Mouse (Mus musculus) frontal cortex, postnatal 25 days (tissue): ENCODE data around the gene Sesn2.
"Not testable (repeated sequence)": the region's sequence is repeated elsewhere in the genome, so short reads cannot be mapped to it uniquely, and the experiment has no call there.

Experiments
- DNase-seq, 2 experiments: peaks; one replicate each; pipeline ENCODE4 v3.0.0; 2022; ENCODE audit warnings: low spot score in 2 of 2

The Sesn2 gene

DNA sequence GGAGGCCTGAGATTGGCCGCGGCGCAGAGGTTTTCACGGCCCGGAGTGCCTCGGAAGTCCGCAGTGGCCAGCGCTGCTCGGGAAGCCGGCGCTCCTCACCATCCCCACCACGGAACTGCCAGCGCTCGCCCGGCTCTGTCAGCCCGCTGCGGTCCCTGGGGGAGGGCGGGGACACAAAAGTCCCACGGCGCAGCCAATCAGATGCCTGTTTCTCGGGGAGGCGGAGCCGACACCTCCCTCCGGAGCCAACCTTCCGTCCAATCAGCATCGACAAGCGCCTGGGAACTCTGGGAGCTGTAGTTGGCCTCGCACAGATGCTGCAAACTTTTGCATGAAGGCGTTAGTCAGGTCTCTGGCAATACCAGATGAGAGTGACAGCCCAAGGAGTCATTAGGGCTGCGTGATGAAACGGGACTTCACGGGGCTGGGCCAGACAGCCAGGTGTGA is at the start of gene Sesn2:
Sesn2 (minus strand) TSS at position 150 of the 447 bp plus-strand sequence.
- peak; percentile 90 to 94 for DNase-seq

GRCm38 (mm10) chr4:132555550-132555949 is 45.2 kb upstream of the Sesn2 start:
- DNase-seq, result not testable (repeated sequence)

DNA sequence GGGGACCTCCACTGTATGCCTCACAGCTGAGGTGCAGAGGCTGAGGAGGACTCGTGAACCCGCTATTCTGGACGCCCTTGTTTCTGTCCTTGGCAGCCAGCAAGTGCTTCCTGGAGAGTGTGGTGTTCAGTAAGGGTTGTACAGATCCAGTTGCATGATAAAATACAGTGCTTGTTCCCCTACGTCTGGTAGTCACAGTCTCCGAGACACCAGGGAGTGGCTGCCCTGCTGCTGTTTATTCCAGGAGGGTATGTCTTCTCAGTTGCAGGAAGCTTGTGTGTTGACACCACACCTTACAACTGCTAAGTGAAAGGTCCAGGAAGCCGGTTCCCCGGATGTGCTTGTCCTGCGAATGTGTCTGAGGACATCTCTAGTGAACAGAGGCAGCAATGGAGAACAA is 44.4 kb upstream of the Sesn2 start:
- DNase-seq, result no peak

GRCm38 (mm10) chr4:132554221-132554620 is 43.9 kb upstream of the Sesn2 start:
- DNase-seq, result no peak

- DNase-seq, result peak; percentile 31 to 49
Observed at GRCm38 (mm10) chr4:132545851-132546250, 35.5 kb upstream of the Sesn2 start.

DNA sequence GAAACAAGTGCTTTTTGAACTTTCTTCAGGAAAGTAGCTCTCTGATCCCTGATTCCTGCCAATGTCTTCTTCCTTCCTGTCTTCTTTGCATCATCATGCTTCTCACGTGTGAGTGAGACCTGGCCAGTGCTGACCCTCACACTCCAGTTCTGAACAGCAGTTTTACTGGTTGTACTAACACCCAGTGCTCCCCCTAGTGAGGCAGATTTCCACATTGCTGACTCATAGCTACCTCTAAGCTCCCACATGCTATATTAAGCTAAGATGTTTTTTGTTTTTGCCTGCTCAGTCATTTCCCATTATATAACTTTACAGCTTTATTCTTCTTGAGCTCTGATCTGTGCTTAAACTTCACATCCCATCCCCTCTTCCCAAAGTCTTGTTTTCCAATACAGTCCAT is 32.4 kb upstream of the Sesn2 start:
- DNase-seq, result no peak

GRCm38 (mm10) chr4:132541413-132541812 is 31.1 kb upstream of the Sesn2 start:
- no peak for DNase-seq

DNA sequence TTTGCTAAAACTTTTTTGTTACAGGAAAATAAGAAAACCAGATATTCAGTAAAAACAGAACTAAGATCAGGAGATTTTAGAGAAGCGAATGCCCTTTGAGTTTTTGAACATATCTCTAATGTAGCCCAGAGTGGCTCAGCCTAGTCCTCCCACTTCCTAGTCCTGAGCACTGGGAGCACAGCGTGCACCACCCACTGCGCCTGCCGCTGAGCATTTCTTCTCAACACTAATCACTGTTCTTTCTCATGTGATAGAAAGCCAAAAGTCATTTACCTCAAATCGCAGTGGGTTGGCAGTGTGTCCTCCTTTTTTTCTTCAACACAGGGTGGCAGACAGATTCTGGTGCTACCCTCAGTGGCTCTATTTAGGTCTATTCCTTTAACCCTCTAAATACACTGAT is 29.2 kb upstream of the Sesn2 start:
- DNase-seq, result no peak

- peak; percentile 82 to 90 for DNase-seq
Observed at GRCm38 (mm10) chr4:132535406-132536121, 25.3 kb upstream of the Sesn2 start, which contains the start of gene Dnajc8. Gene Dnajc8, plus strand, starts transcription at chr4:132535550.

DNA sequence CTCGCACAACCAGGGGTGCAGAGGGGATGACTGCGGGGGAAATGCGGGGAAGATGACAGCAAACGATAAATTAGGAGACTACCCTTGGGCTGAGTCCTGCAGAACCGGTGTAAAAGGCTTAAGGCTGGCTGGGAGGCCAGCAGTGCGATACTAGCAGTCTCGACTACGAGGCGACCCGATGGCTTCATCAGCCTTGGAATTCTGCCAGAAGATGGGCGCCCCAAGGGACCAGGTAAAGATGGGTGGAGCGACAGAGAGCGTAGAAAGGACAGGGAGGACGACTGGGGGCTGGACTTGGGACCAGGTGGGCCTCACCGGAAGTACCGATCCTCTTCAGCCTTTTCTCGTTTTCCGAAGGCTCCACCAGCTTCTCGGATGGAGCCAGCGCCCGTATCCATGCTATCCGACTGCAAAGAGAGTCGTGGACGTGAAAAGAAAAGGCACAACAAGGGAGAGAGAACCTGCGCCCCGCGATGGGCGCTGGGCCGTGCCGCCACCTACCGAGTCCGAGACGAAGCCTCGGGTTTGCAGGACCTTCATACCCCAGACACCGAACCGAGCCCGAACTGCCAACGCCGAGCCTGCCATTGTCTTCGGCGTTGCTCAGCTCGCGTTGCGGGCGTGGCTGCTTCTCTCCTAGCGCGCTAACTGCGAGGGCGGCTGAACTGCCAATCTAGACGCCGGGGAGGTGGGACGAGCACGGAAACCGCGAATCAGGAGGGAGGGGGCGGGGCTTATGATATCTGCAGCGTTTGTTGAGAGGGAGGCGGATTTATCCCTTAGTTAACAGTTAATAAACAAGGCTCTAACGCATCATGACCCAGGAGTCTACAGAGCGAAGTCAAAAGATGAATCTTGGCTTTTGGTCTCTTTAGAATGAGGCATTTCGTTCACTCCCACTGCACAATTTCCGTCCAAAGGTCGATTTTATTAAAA is 22.9 kb upstream of the Sesn2 start, which contains the start of gene Atpif1:
Atpif1 (minus strand) TSS at position 679 of the 936 bp plus-strand sequence.
- DNase-seq, result peak; percentile 68 to 78

- no peak for DNase-seq
Observed at GRCm38 (mm10) chr4:132532496-132532895, 22.2 kb upstream of the Sesn2 start.

DNA sequence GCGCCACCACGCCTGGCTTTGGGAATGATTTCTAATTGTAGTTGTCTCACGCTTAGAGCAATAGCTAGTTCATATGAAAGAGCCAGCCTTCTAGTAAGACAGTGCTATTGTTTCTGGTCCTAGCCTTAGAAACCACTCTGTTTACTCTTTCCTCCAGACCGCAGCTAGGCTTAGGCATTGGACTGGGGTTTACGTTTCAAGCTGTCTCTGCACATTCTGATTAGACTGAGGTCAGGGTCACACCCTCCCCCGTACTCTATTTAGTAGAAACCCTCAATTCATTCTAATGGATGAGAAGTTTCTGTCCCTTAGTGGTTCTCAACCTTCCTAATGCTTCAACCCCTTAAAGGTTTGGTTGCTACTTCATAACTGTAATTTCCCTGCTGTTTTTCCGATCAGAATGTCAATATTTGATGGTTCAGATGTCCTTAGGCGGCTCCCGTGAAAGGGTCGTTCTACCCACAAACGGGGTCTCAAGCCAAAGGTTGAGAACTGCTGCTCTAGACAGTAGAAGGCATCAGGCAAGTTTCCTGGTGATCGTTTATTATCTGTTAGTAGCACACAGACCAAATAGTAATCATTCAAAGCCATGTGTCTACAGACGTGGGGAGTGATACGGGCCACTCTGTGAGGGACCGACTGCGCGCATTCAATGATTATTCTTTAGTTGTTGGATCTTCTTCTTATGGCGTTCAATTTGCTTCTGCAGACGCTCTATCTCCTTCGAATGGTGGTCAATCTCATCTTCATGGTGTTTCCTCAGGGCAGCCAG is 19.9 kb upstream of the Sesn2 start:
- no peak for DNase-seq

DNA sequence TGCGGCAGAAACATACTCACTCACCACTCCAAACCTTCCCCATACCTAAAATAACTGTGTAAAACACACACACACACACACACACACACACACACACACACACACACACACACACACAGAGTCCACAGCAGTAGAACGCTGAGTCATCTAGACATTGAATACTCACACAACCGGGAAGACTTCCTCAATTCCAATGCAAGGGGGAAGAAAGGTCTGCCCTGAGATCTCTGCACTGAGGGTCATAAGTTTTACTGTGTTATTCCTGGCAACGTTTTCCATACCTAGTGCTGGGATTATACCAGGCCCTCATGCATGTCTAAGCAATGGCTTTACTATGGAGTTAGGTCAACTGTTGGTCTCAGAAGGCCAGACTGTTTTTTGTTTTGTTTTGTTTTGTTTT is 19.0 kb upstream of the Sesn2 start:
- no peak for DNase-seq

DNA sequence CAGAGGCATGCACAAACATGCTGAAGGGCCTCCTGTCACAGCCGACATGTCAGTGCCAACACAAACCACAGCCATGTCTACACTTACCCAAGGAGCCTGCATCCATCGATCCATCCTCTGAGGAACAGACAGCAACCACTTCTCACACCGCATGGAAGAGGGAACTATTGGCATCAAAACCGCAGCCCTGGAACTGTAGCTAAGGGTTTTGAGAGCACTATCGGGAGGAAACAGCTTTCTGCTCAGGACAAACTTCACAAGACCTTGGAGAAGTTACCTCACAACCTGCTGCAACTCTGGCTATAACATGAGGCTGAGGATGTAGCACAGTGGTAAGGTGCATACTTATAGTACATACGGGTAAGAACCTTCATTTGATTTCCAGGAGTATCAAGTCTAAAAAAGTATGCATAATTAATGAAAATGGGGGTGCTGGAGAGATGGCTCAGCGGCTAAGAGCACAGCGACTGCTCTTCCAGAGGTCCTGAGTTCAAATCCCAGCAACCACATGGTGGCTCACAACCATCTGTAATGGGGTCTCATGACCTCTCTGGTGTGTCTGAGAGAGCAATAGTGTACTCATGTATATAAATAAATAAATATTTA is 17.7 kb upstream of the Sesn2 start:
- no peak for DNase-seq

DNA sequence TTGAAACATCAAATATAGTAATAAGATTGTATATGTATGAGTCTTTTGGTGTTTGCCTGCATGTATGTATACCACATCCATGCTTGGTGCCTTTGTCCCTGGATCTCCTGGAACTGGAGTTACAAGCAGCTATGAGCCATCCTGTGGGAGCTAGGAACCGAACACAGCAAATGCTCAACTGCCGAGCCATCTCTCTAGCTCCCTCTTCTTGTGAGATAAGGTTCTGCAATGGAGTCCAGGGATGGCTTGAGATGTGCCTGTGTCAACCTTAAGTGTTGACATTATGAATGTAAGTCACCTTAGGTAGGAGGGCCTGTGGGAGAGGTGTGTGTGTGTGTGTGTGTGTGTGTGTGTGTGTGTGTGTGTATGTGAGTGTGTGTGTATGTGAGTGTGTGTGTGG is 16.4 kb upstream of the Sesn2 start:
- DNase-seq, result no peak

DNA sequence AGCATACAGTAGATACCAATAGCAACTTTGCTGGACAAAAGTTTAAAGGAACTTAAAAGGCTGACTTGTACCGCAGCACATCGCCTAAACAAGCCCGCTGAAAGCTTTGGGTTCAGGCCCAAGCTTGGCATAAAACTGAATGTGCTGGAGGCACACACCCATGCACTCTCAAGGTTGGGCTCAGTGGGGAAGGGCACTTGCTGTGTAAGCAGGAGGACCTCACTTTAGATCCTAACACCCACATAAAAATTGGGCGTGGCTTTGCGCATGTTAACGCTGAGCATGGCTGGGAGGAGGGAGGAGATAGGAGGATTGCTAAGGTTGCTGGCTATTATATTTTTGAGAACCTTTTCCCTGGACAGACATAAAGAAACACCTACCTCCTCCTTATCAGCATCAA is 14.5 kb upstream of the Sesn2 start:
- DNase-seq, result no peak

- DNase-seq, result no peak
Observed at GRCm38 (mm10) chr4:132524321-132524741, 14.0 kb upstream of the Sesn2 start.

GRCm38 (mm10) chr4:132519188-132519587 is 8.9 kb upstream of the Sesn2 start:
- no peak for DNase-seq

- no peak for DNase-seq
Observed at GRCm38 (mm10) chr4:132518066-132518465, 7.8 kb upstream of the Sesn2 start.

DNA sequence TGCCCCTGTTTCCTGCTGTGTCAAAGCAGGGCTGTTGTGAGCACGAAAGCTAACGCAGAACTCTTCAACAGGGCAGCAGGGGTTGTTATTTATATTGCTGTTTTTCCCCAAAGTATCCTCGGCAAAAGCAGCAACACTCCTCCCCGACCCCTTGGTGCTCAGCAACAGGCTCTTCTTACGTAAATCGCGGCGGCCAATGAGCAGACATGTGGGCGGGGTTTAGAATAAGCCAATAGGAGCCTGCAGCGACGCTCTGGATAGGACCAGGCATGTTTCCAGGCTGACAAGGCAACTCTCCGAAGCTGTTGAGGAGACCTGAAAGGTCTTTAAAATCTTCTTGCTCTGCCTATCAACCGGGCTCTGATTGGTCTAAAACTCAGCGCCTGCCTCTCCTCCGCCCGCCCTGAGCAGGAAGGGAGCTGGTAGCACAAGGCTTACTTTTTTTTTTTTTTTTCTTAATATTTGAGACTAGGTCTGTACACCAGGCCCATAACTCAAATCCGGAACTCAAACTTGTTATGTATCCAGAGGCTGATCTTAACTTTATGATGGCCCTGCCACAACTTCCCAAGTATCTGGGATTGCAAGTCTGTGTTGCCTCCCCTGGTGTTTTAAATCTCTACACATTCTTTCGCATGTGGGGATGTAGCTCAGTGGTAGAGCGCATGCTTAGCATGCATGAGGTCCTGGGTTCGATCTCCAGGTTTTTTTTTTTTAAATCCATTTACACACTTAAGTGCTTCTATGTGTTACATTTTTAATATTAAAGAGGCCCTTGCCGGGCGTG is 5.3 kb upstream of the Sesn2 start:
- DNase-seq, result peak; percentile 64 to 78
